Mouse (Mus musculus): ENCODE measurements at regions not wholly inside any gene's neighbourhood (a gene's known extent, or its start where the extent isn't known, plus 50 kb on each side); places are given as distances from the start of the nearest gene placed in this dataset.

GRCm38 (mm10) chr1:137549659-137550058 is 589.4 kb upstream of the Nr5a2 start:
- no peaks in the 10 kb centered on the region for H3K4me1 ChIP-seq (ENCODE audit: control insufficient read depth in 1 of 2, insufficient read depth in 2 of 2, low read length in 2 of 2)
- TF ChIP-seq KAT2A (conservative IDR thresholded peaks at IDR 0.05; ENCODE audit: low read depth, low read length) (no peak), ZC3H11A (IDR thresholded peaks at IDR 0.05; ENCODE audit: low read depth, low read length) (no peak), MYC (IDR thresholded peaks at IDR 0.05; ENCODE audit: low read depth, low read length) (no peak), CHD1 (IDR thresholded peaks at IDR 0.05; ENCODE audit: low read depth, low read length) (no peak), RAD21 (IDR thresholded peaks at IDR 0.05; ENCODE audit: low read depth, low read length) (no peak), RCOR1 (IDR thresholded peaks at IDR 0.05; ENCODE audit: low read depth, low read length) (no peak)
- H3K79me2 ChIP-seq (ENCODE audit: control insufficient read depth, insufficient read depth, low read length, poor library complexity), result no peaks in the 10 kb centered on the region
- DNase-seq (ENCODE audit: low read depth, low spot score), result no peak
- no peak overlapping the region for H3K4me3 ChIP-seq (ENCODE audit: control insufficient read depth in 1 of 2, insufficient read depth in 1 of 2, low read depth in 2 of 2, low read length in 2 of 2)
- no peak overlapping the region for H3K9ac ChIP-seq (ENCODE audit: control insufficient read depth, low read depth, low read length, poor library complexity, severe bottlenecking)
- H3K9me3 ChIP-seq (replicated peaks; ENCODE audit: insufficient read depth, low read length), result no peaks in the 10 kb centered on the region
- H3K36me3 ChIP-seq (ENCODE audit: control insufficient read depth in 1 of 2, insufficient read depth in 2 of 2, low read length in 2 of 2), result no peaks in the 10 kb centered on the region
- H3K27me3 ChIP-seq (ENCODE audit: control insufficient read depth in 1 of 2, insufficient read depth in 2 of 2, low read length in 2 of 2), result no peaks in the 10 kb centered on the region
- H3K27ac ChIP-seq (ENCODE audit: control insufficient read depth, low read depth, low read length), result no peak overlapping the region

DNA sequence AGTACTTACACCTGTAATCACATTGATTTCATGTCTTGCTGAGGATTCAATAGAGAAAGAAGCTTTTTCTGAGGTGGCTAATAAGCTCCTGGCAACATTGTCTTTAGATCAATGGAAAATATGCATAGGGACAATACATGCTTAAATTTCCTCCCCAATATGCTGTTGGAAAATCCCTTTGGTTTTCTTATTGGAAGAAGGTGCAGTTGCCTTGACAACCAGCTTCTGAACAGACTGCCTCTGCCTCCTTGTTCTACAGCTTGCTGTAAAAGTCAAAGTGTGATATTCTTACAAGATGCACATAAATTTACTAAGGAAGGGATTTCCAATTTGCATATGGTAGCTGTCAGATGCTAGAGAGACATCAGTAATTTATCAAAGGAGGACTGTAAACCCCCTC is 585.4 kb upstream of the Nr5a2 start:
- no peaks in the 10 kb centered on the region for H3K4me1 ChIP-seq (ENCODE audit: control insufficient read depth in 1 of 2, insufficient read depth in 2 of 2, low read length in 2 of 2)
- H3K9me3 ChIP-seq (replicated peaks; ENCODE audit: insufficient read depth, low read length), result no peaks in the 10 kb centered on the region
- no peaks in the 10 kb centered on the region for H3K27me3 ChIP-seq (ENCODE audit: control insufficient read depth in 1 of 2, insufficient read depth in 2 of 2, low read length in 2 of 2)
- no peak overlapping the region for H3K9ac ChIP-seq (ENCODE audit: control insufficient read depth, low read depth, low read length, poor library complexity, severe bottlenecking)
- H3K36me3 ChIP-seq (ENCODE audit: control insufficient read depth in 1 of 2, insufficient read depth in 2 of 2, low read length in 2 of 2), result no peaks in the 10 kb centered on the region
- H3K27ac ChIP-seq (ENCODE audit: control insufficient read depth, low read depth, low read length), result no peak overlapping the region
- DNase-seq (ENCODE audit: low read depth, low spot score), result no peak
- no peak overlapping the region for H3K4me3 ChIP-seq (ENCODE audit: control insufficient read depth in 1 of 2, insufficient read depth in 1 of 2, low read depth in 2 of 2, low read length in 2 of 2)
- no peaks in the 10 kb centered on the region for H3K79me2 ChIP-seq (ENCODE audit: control insufficient read depth, insufficient read depth, low read length, poor library complexity)
- no peak for TF ChIP-seq SMC3 (IDR thresholded peaks at IDR 0.05; ENCODE audit: low read depth, low read length)
- no peak for TF ChIP-seq MXI1 (IDR thresholded peaks at IDR 0.05; ENCODE audit: low read depth, low read length)
- no peak for TF ChIP-seq MAX (IDR thresholded peaks at IDR 0.05; ENCODE audit: low read length)
- no peak for TF ChIP-seq MEF2A (IDR thresholded peaks at IDR 0.05; ENCODE audit: extremely low read depth, insufficient replicate concordance, low read depth, low read length, poor library complexity, severe bottlenecking)
- no peak for TF ChIP-seq CHD2 (IDR thresholded peaks at IDR 0.05; ENCODE audit: low read length)

- Histone ChIP-seq H3K4me1 (ENCODE audit: control insufficient read depth in 1 of 2, insufficient read depth in 2 of 2, low read length in 2 of 2) (no peaks in the 10 kb centered on the region), H3K36me3 (ENCODE audit: control insufficient read depth in 1 of 2, insufficient read depth in 2 of 2, low read length in 2 of 2) (no peaks in the 10 kb centered on the region), H3K27ac (ENCODE audit: control insufficient read depth, low read depth, low read length) (no peak overlapping the region), H3K79me2 (ENCODE audit: control insufficient read depth, insufficient read depth, low read length, poor library complexity) (no peaks in the 10 kb centered on the region), H3K9ac (ENCODE audit: control insufficient read depth, low read depth, low read length, poor library complexity, severe bottlenecking) (no peak overlapping the region), H3K9me3 (replicated peaks; ENCODE audit: insufficient read depth, low read length) (no peaks in the 10 kb centered on the region), H3K4me3 (ENCODE audit: control insufficient read depth in 1 of 2, insufficient read depth in 1 of 2, low read depth in 2 of 2, low read length in 2 of 2) (no peak overlapping the region), H3K27me3 (ENCODE audit: control insufficient read depth in 1 of 2, insufficient read depth in 2 of 2, low read length in 2 of 2) (no peaks in the 10 kb centered on the region)
- no peak for DNase-seq (ENCODE audit: low read depth, low spot score)
- TF ChIP-seq GATA1 (IDR thresholded peaks at IDR 0.05; ENCODE audit: low read depth, low read length) (no peak), CHD1 (IDR thresholded peaks at IDR 0.05; ENCODE audit: low read depth, low read length) (no peak), MXI1 (IDR thresholded peaks at IDR 0.05; ENCODE audit: low read depth, low read length) (no peak), KAT2A (conservative IDR thresholded peaks at IDR 0.05; ENCODE audit: low read depth, low read length) (no peak), ZMIZ1 (IDR thresholded peaks at IDR 0.05; ENCODE audit: low read depth, low read length) (no peak), POLR2A (IDR thresholded peaks at IDR 0.05; ENCODE audit: control insufficient read depth in 1 of 2, insufficient read depth in 1 of 2, low read depth in 1 of 2, low read length in 2 of 2, poor library complexity in 1 of 2) (no peak), MAZ (IDR thresholded peaks at IDR 0.05; ENCODE audit: low read depth, low read length) (no peak), MEF2A (IDR thresholded peaks at IDR 0.05; ENCODE audit: extremely low read depth, insufficient replicate concordance, low read depth, low read length, poor library complexity, severe bottlenecking) (no peak), UBTF (IDR thresholded peaks at IDR 0.05; ENCODE audit: borderline replicate concordance, insufficient read depth, low read depth, low read length) (no peak), MAX (IDR thresholded peaks at IDR 0.05; ENCODE audit: low read length) (no peak), CHD2 (IDR thresholded peaks at IDR 0.05; ENCODE audit: low read length) (no peak), ETS1 (IDR thresholded peaks at IDR 0.05; ENCODE audit: low read depth, low read length) (no peak), EP300 (IDR thresholded peaks at IDR 0.05; ENCODE audit: low read depth in 1 of 2, low read length in 2 of 2) (no peak), E2F4 (IDR thresholded peaks at IDR 0.05; ENCODE audit: borderline replicate concordance, low read depth, low read length) (no peak), SIN3A (IDR thresholded peaks at IDR 0.05; ENCODE audit: low read length) (no peak), ZNF384 (IDR thresholded peaks at IDR 0.05; ENCODE audit: low read depth, low read length) (no peak)
Measured at GRCm38 (mm10) chr1:137543828-137544227, 583.6 kb upstream of the Nr5a2 start.

All from MEL (cell line).